Mouse (Mus musculus) liver, adult 2 months (tissue): ENCODE data around the gene Csrp1. TPM values are rescaled to one million over a fixed set of nuclear protein-coding genes. Genes with fewer than 3 reads are reported as not detected.

Experiments
- DNase-seq: peaks from one replicate; pipeline ENCODE4 v3.0.0-alpha.2; 2011; ENCODE audit warnings: low read depth, low spot score; ENCODE audit errors: extremely low read depth
- H3K27ac ChIP-seq: fragments of 200-500 bp; replicated peaks from 2 replicates; pipeline ENCODE4 v1.5.1; 2012; ENCODE audit warnings: low read depth, mild to moderate bottlenecking, control low read depth, inconsistent platforms, low read length; ENCODE audit not compliant: insufficient read depth
- H3K27me3 ChIP-seq: fragments of 200-500 bp; 2 replicates; pipeline ENCODE4 v1.6.1; 2012; ENCODE audit warnings: mild to moderate bottlenecking, moderate library complexity, low read length, inconsistent platforms; ENCODE audit not compliant: control insufficient read depth, insufficient read depth
- H3K36me3 ChIP-seq: fragments of 200-500 bp; 2 replicates; pipeline ENCODE4 v1.6.1; 2012; ENCODE audit warnings: low read length, inconsistent platforms; ENCODE audit not compliant: control insufficient read depth, insufficient read depth
- H3K4me1 ChIP-seq: fragments of 200-500 bp; 2 replicates; pipeline ENCODE4 v1.6.1; 2011; ENCODE audit warnings: low read length; ENCODE audit not compliant: control insufficient read depth, insufficient read depth
- H3K4me3 ChIP-seq: fragments of 200-500 bp; 2 replicates; pipeline ENCODE4 v1.5.1; 2011; ENCODE audit warnings: low read depth, mild to moderate bottlenecking, control low read depth, low read length, moderate library complexity; ENCODE audit not compliant: insufficient read depth
- H3K79me2 ChIP-seq: fragments of 200-500 bp; 2 replicates; pipeline ENCODE4 v1.6.1; 2012; ENCODE audit warnings: inconsistent platforms, mild to moderate bottlenecking, low read length, moderate library complexity; ENCODE audit not compliant: control insufficient read depth, insufficient read depth
- H3K9ac ChIP-seq: fragments of 200-500 bp; 2 replicates; pipeline ENCODE4 v1.6.1; 2012; ENCODE audit warnings: low read depth, mild to moderate bottlenecking, control low read depth, inconsistent platforms, low read length
- CTCF ChIP-seq: fragments of 200-500 bp; IDR thresholded peaks from 2 replicates; pipeline ENCODE4 v1.5.1; 2011; ENCODE audit warnings: low read depth, low read length, control low read depth
- POLR2A ChIP-seq: fragments of 200-500 bp; IDR thresholded peaks from 2 replicates; pipeline ENCODE4 v1.6.1; 2011; ENCODE audit warnings: low read length, control low read depth; ENCODE audit not compliant: insufficient read depth; ENCODE audit errors: extremely low read depth
- WGBS: fragments of 180-500 bp; shearing (Covaris S2); methylation state at CpG from one replicate; pipeline ENCODE4 v1.1.7; 2018; 5-methylcytosine and 5-hydroxymethylcytosine counted together
- polyA plus RNA-seq: library from polyadenylated mRNA; depleted of rRNA; stranded (reverse); fragments of >200 nt; gene quantifications from 2 replicates; pipeline ENCODE4 v1.2.3, GENCODE M21; 2012
- total RNA-seq: library from RNA; depleted of rRNA; stranded (reverse); fragments of >200 nt; gene quantifications from 2 replicates; pipeline ENCODE4 v1.2.3, GENCODE M21; 2014

The Csrp1 gene
- total and polyA plus RNA-seq, 2 experiments: 11.9 to 13.7 TPM

- Histone ChIP-seq H3K36me3 (no peaks in the 10 kb centered on the region), H3K4me1 (no peaks in the 10 kb centered on the region), H3K79me2 (no peaks in the 10 kb centered on the region), H3K27ac (no peak overlapping the region), H3K9ac (no peak overlapping the region), H3K27me3 (no peaks in the 10 kb centered on the region), H3K4me3 (no peak overlapping the region)
- DNase-seq: no peak
- WGBS: 58% methylated on average over 10 of the region's 10 CpGs
- TF ChIP-seq POLR2A: no peak
- TF ChIP-seq CTCF: no peak
Measured at GRCm38 (mm10) chr1:135782816-135783215, 63.0 kb downstream of the Csrp1 start.

GRCm38 (mm10) chr1:135787799-135788198, 67.9 kb downstream of the Csrp1 start:
- Histone ChIP-seq H3K27ac (no peak overlapping the region), H3K27me3 (no peaks in the 10 kb centered on the region), H3K4me3 (no peak overlapping the region), H3K79me2 (no peaks in the 10 kb centered on the region), H3K4me1 (no peaks in the 10 kb centered on the region), H3K9ac (no peak overlapping the region), H3K36me3 (no peaks in the 10 kb centered on the region)
- 60% methylated on average over 3 of the region's 3 CpGs for WGBS
- no peak for TF ChIP-seq POLR2A
- TF ChIP-seq CTCF: peak; percentile 66; the same call in 1 of the 2 replicates
- DNase-seq: peak; percentile 33

- Histone ChIP-seq H3K4me1 (no peaks in the 10 kb centered on the region), H3K27me3 (0 out of 2 replicates have a peak, but pooled peaks cover 2% of the 10 kb centered on the region), H3K36me3 (no peaks in the 10 kb centered on the region), H3K4me3 (no peak overlapping the region), H3K9ac (no peak overlapping the region), H3K79me2 (no peaks in the 10 kb centered on the region), H3K27ac (no peak overlapping the region)
- 38% methylated on average over 10 of the region's 10 CpGs for whole genome bisulfite sequencing
- DNase-seq: no peak
- TF ChIP-seq POLR2A (no peak), CTCF (no peak)
Measured at GRCm38 (mm10) chr1:135788708-135789107, 68.8 kb downstream of the Csrp1 start.

GRCm38 (mm10) chr1:135789815-135790214, 70.0 kb downstream of the Csrp1 start:
- no peak overlapping the region for H3K27ac ChIP-seq
- WGBS: 19% methylated on average over 5 of the region's 5 CpGs

GRCm38 (mm10) chr1:135792143-135792939, 72.5 kb downstream of the Csrp1 start:
- 0 out of 2 replicates have a peak, but pooled peaks cover 3% of the 10 kb centered on the region for H3K27me3 ChIP-seq
- DNase-seq: no peak

More at GRCm38 (mm10) chr1:135789815-135790214, 70.0 kb downstream of the Csrp1 start:
- H3K9ac ChIP-seq: no peak overlapping the region
- 0 out of 2 replicates have a peak, but pooled peaks cover 3% of the 10 kb centered on the region for H3K27me3 ChIP-seq
- no peaks in the 10 kb centered on the region for H3K4me1 ChIP-seq
- no peaks in the 10 kb centered on the region for H3K36me3 ChIP-seq
- no peaks in the 10 kb centered on the region for H3K79me2 ChIP-seq
- H3K4me3 ChIP-seq: no peak overlapping the region
- TF ChIP-seq POLR2A (no peak), CTCF (peak; percentile 73; the same call in 1 of the 2 replicates)
- peak; percentile 31 for DNase-seq

More at GRCm38 (mm10) chr1:135792143-135792939, 72.5 kb downstream of the Csrp1 start:
- Histone ChIP-seq H3K36me3 (no peaks in the 10 kb centered on the region), H3K4me1 (no peaks in the 10 kb centered on the region), H3K9ac (no peak overlapping the region), H3K79me2 (no peaks in the 10 kb centered on the region), H3K27ac (no peak overlapping the region), H3K4me3 (no peak overlapping the region)
- WGBS: 82% methylated on average over 13 of the region's 13 CpGs
- TF ChIP-seq POLR2A: no peak
- TF ChIP-seq CTCF: no peak
